Mouse (Mus musculus): ENCODE results near the gene Speer4a. TPM values are rescaled to one million over a fixed set of nuclear protein-coding genes. Genes with fewer than 3 reads are reported as not detected.

Speer4a gene
- total and polyA plus RNA-seq, 2 experiments: not detected

Other genes with a start within 250 kb of the Speer4a start
- not detected in 2 replicates for gene Gm21663, start 97.2 kb downstream of the Speer4a start, total RNA-seq (2014; rRNA removed)
- not detected in 2 replicates for gene Gm21663, start 97.2 kb downstream of the Speer4a start, polyA plus RNA-seq (2012; rRNA removed)
- not detected in 2 replicates for gene Gm21671, start 85.1 kb downstream of the Speer4a start, total RNA-seq (2014; rRNA removed)
- not detected in 2 replicates for gene Gm21671, start 85.1 kb downstream of the Speer4a start, polyA plus RNA-seq (2012; rRNA removed)
- not detected in 2 replicates for gene Gm21680, start 66.9 kb downstream of the Speer4a start, total RNA-seq (2014; rRNA removed)
- gene Gm21680, start 66.9 kb downstream of the Speer4a start, polyA plus RNA-seq (2012; rRNA removed): not detected in 2 replicates
- gene Gm21698, start 50.9 kb downstream of the Speer4a start, total RNA-seq (2014; rRNA removed): not detected in 2 replicates
- gene Gm21698, start 50.9 kb downstream of the Speer4a start, polyA plus RNA-seq (2012; rRNA removed): not detected in 2 replicates
- not detected in 2 replicates for gene Gm1979, start 34.8 kb downstream of the Speer4a start, total RNA-seq (2014; rRNA removed)
- not detected in 2 replicates for gene Gm1979, start 34.8 kb downstream of the Speer4a start, polyA plus RNA-seq (2012; rRNA removed)
- gene Gm5862, start 16.6 kb downstream of the Speer4a start, total RNA-seq (2014; rRNA removed): not detected in 2 replicates
- gene Gm5862, start 16.6 kb downstream of the Speer4a start, polyA plus RNA-seq (2012; rRNA removed): not detected in 2 replicates
- not detected in 2 replicates for gene Gm7347, start 19.0 kb upstream of the Speer4a start, total RNA-seq (2014; rRNA removed)
- not detected in 2 replicates for gene Gm7347, start 19.0 kb upstream of the Speer4a start, polyA plus RNA-seq (2012; rRNA removed)
- gene Gm10471, start 49.7 kb upstream of the Speer4a start, total RNA-seq (2014; rRNA removed): not detected in 2 replicates
- not detected in 2 replicates for gene Gm10471, start 49.7 kb upstream of the Speer4a start, polyA plus RNA-seq (2012; rRNA removed)
- gene 5031410I06Rik, start 65.8 kb upstream of the Speer4a start, total RNA-seq (2014; rRNA removed): not detected in 2 replicates
- not detected in 2 replicates for gene 5031410I06Rik, start 65.8 kb upstream of the Speer4a start, polyA plus RNA-seq (2012; rRNA removed)
- not detected in 2 replicates for gene Gm10220, start 81.9 kb upstream of the Speer4a start, total RNA-seq (2014; rRNA removed)
- not detected in 2 replicates for gene Gm10220, start 81.9 kb upstream of the Speer4a start, polyA plus RNA-seq (2012; rRNA removed)
- gene Gm7361, start 218.1 kb upstream of the Speer4a start, total RNA-seq (2014; rRNA removed): not detected in 2 replicates
- not detected in 2 replicates for gene Gm7361, start 218.1 kb upstream of the Speer4a start, polyA plus RNA-seq (2012; rRNA removed)

Data from liver, adult 2 months (tissue).